Mouse (Mus musculus): ENCODE results near the gene Slfn3.

GRCm38 (mm10) chr11:83238389-83238788, 47.3 kb downstream of the Slfn3 start:
- TF ChIP-seq GATA1 (IDR thresholded peaks at IDR 0.05; ENCODE audit: borderline replicate concordance, low read length) (no peak), FLI1 (IDR thresholded peaks at IDR 0.05; ENCODE audit: low read length) (no peak)

Measured in megakaryocyte, embryonic 14.5 days (primary cell).